Comparison of ENCODE assay signal across 7 mouse cellular contexts in the genomic region with DNA sequence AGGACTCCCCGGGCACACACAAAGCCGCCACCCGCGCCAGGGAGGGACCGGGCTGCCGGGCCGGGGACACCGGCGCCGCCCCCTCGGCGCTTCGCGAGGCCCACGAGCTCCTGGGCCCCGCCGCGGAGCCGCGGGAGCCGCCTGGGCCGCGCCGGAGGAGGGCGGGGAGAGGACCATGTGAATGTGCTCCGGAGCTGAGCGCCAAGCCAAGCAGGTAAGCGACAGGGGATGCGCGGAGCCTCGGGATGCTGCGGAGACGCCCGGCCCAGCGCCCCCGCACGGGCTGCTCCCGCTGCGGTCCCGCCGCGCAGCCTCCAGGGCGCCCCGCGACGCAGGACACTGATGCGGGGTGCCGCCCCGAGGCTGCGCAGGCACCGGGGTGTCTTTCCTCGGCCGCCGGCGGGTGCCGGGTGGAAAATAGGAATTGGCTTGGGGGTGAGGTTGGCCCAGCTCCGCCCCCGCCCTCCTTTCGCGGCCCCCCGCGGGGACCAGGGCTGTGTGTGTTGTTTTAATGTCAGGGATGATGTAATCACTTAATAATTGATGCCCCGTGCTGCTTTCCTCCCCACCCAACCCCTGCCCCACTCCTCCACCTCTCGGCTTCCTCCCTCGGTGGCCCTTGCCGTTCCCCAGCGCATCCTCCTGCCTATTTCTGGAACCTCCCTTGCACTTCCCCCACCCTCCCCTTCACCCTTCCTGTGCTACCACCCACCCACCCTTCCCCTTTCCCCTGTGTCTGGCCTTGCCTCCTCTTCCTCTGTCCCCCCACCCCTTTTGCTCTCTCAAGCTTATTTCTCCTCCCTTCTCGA. TPM values are rescaled to one million over a fixed set of nuclear protein-coding genes. Genes with fewer than 3 reads are reported as not detected.
A peak's percentile ranks its signal among the peaks of the same experiment; 100 is the strongest.
DNase-seq lines count a peak whose midpoint lies in the region; ATAC-seq and TF ChIP-seq lines count a peak whose summit lies in the region.

No protein-coding gene starts in this region.

- no peak overlapping the region for H3K27ac ChIP-seq in ES-Bruce4 (ENCODE audit: insufficient read depth, low read length)
- peak overlapping the region; percentile 93 for H3K27ac ChIP-seq in embryonic facial prominence, embryonic 14.5 days (replicated peaks; ENCODE audit: low read depth, low read length)
- H3K27ac ChIP-seq in heart, embryonic 13.5 days (replicated peaks), result peak overlapping the region; percentile 89
- H3K27ac ChIP-seq in kidney, embryonic 16.5 days (ENCODE audit: low read length), result peak overlapping the region; percentile 90
- H3K27ac ChIP-seq in olfactory bulb, adult 2 months (ENCODE audit: insufficient read depth, low read depth, low read length), result peak overlapping the region; percentile 93

- no peak for TF ChIP-seq POLR2A in ES-Bruce4 (IDR thresholded peaks at IDR 0.05; ENCODE audit: insufficient read depth, low read length)
- no peak for TF ChIP-seq POLR2A in lung, adult 2 months (IDR thresholded peaks at IDR 0.05; ENCODE audit: borderline replicate concordance, extremely low read depth, low read depth, low read length)
- TF ChIP-seq POLR2A in olfactory bulb, adult 2 months (IDR thresholded peaks at IDR 0.05; ENCODE audit: insufficient read depth, low read depth, low read length), result 0 out of 2 replicates have a peak, but pooled peaks have one; percentile 11

- H3K36me3 ChIP-seq in ES-Bruce4 (ENCODE audit: control insufficient read depth, insufficient read depth, low read length, poor library complexity, severe bottlenecking), result no peaks in the 10 kb centered on the region
- no peaks in the 10 kb centered on the region for H3K36me3 ChIP-seq in embryonic facial prominence, embryonic 14.5 days (ENCODE audit: control insufficient read depth, insufficient read depth, low read length)
- H3K36me3 ChIP-seq in heart, embryonic 13.5 days, result no peaks in the 10 kb centered on the region
- H3K36me3 ChIP-seq in kidney, embryonic 16.5 days (ENCODE audit: insufficient read depth, low read length), result no peaks in the 10 kb centered on the region

- H3K4me2 ChIP-seq in embryonic facial prominence, embryonic 14.5 days (ENCODE audit: low read depth, low read length), result peak overlapping the region; percentile 77
- H3K4me2 ChIP-seq in heart, embryonic 13.5 days, result peak overlapping the region; percentile 83
- H3K4me2 ChIP-seq in kidney, embryonic 16.5 days (replicated peaks; ENCODE audit: low read depth, low read length), result peak overlapping the region; percentile 75

- ATAC-seq in embryonic facial prominence, embryonic 14.5 days (ENCODE audit: low read depth), result peak; percentile 55
- peak; percentile 39 for ATAC-seq in heart, embryonic 13.5 days (ENCODE audit: extremely low read depth, insufficient number of reproducible peaks, low FRiP score, low TSS enrichment)
- ATAC-seq in kidney, embryonic 16.5 days (ENCODE audit: low FRiP score, low TSS enrichment), result peak; percentile 66

- peak overlapping the region; percentile 78 for H3K9ac ChIP-seq in ES-Bruce4 (ENCODE audit: low read depth, poor library complexity, severe bottlenecking)
- H3K9ac ChIP-seq in embryonic facial prominence, embryonic 14.5 days (ENCODE audit: low read depth, low read length), result peak overlapping the region; percentile 93
- H3K9ac ChIP-seq in heart, embryonic 13.5 days, result peak overlapping the region; percentile 88
- peak overlapping the region; percentile 90 for H3K9ac ChIP-seq in kidney, embryonic 16.5 days (replicated peaks; ENCODE audit: low read length)

- DNase-seq in adrenal gland, adult 8-10 months, result peak; percentile 35
- DNase-seq in embryonic facial prominence, embryonic 14.5 days (ENCODE audit: low spot score), result peak; percentile 63
- peak; percentile 33 for DNase-seq in lung, adult 2 months

- WGBS in embryonic facial prominence, embryonic 14.5 days, result 0% methylated on average over 9 of the region's 68 CpGs
- under 1% methylated on average over 55 of the region's 68 CpGs for WGBS in heart, embryonic 13.5 days
- WGBS in kidney, embryonic 16.5 days, result under 1% methylated on average over 57 of the region's 68 CpGs
- whole genome bisulfite sequencing in lung, adult 2 months, result under 1% methylated on average over 62 of the region's 68 CpGs
- WGBS in olfactory bulb, adult 2 months, result under 1% methylated on average over 67 of the region's 68 CpGs

- no peak for TF ChIP-seq CTCF in ES-Bruce4 (IDR thresholded peaks at IDR 0.05; ENCODE audit: low read depth, low read length)
- no peak for TF ChIP-seq CTCF in lung, adult 2 months (IDR thresholded peaks at IDR 0.05; ENCODE audit: insufficient read depth, low read length)
- no peak for TF ChIP-seq CTCF in olfactory bulb, adult 2 months (IDR thresholded peaks at IDR 0.05; ENCODE audit: insufficient read depth, low read depth, low read length)

- 0 out of 2 replicates have a peak, but pooled peaks cover 4% of the 10 kb centered on the region for H3K27me3 ChIP-seq in ES-Bruce4 (ENCODE audit: control insufficient read depth, insufficient read depth, low read length, poor library complexity, severe bottlenecking)
- peaks cover 4% of the 10 kb centered on the region; the same call in 1 of the 2 replicates for H3K27me3 ChIP-seq in embryonic facial prominence, embryonic 14.5 days (replicated peaks; ENCODE audit: control insufficient read depth, insufficient read depth, low read length)
- no peaks in the 10 kb centered on the region for H3K27me3 ChIP-seq in heart, embryonic 13.5 days (replicated peaks)
- peaks cover 10% of the 10 kb centered on the region; the same call in 1 of the 2 replicates for H3K27me3 ChIP-seq in kidney, embryonic 16.5 days (ENCODE audit: insufficient read depth, low read length)

- no peaks in the 10 kb centered on the region for H3K4me1 ChIP-seq in ES-Bruce4 (ENCODE audit: control insufficient read depth, insufficient read depth, low read length)
- H3K4me1 ChIP-seq in embryonic facial prominence, embryonic 14.5 days (ENCODE audit: control insufficient read depth, insufficient read depth, low read length), result peaks cover 19% of the 10 kb centered on the region
- H3K4me1 ChIP-seq in heart, embryonic 13.5 days, result peaks cover 52% of the 10 kb centered on the region
- H3K4me1 ChIP-seq in kidney, embryonic 16.5 days (ENCODE audit: insufficient read depth, low read length), result peaks cover 14% of the 10 kb centered on the region
- H3K4me1 ChIP-seq in lung, adult 2 months (ENCODE audit: control insufficient read depth, insufficient read depth, low read length), result peaks cover 11% of the 10 kb centered on the region
- H3K4me1 ChIP-seq in olfactory bulb, adult 2 months (ENCODE audit: control insufficient read depth, insufficient read depth, low read length), result peaks cover 9% of the 10 kb centered on the region

- TF ChIP-seq EP300 in ES-Bruce4 (IDR thresholded peaks at IDR 0.05; ENCODE audit: insufficient read depth, low read depth, low read length), result no peak

- peak overlapping the region; percentile 58 for H3K4me3 ChIP-seq in ES-Bruce4 (ENCODE audit: low read depth, low read length)
- H3K4me3 ChIP-seq in embryonic facial prominence, embryonic 14.5 days (ENCODE audit: low read depth, low read length), result peak overlapping the region; percentile 89
- peak overlapping the region; percentile 82 for H3K4me3 ChIP-seq in heart, embryonic 13.5 days
- peak overlapping the region; percentile 92 for H3K4me3 ChIP-seq in kidney, embryonic 16.5 days (ENCODE audit: low read length)
- H3K4me3 ChIP-seq in lung, adult 2 months (replicated peaks; ENCODE audit: extremely low read depth, low read depth, low read length), result peak overlapping the region; percentile 68
- H3K4me3 ChIP-seq in olfactory bulb, adult 2 months (ENCODE audit: insufficient read depth, low read depth, low read length), result peak overlapping the region; percentile 75

- no peaks in the 10 kb centered on the region for H3K9me3 ChIP-seq in ES-Bruce4 (replicated peaks; ENCODE audit: control insufficient read depth, insufficient read depth, low read length, poor library complexity, severe bottlenecking)
- H3K9me3 ChIP-seq in embryonic facial prominence, embryonic 14.5 days (ENCODE audit: control insufficient read depth, low read length), result no peaks in the 10 kb centered on the region
- no peaks in the 10 kb centered on the region for H3K9me3 ChIP-seq in heart, embryonic 13.5 days
- H3K9me3 ChIP-seq in kidney, embryonic 16.5 days (ENCODE audit: low read length), result no peaks in the 10 kb centered on the region

RNA-seq across cellular contexts. Expression of a gene that starts 1.5 kb away (rescaled TPM):
- polyA plus RNA-seq in ES-Bruce4 (2011; ENCODE audit: insufficient read depth, insufficient read length, low read depth, missing spikeins), result 19.1 and 25.5 TPM in 2 replicates
- 10 to 100 TPM; 42.7 to 61.7 (median 54.9) TPM for total RNA-seq in adrenal gland, adult 8-10 months (2022)
- polyA plus RNA-seq in embryonic facial prominence, embryonic 14.5 days (2014; fragmentation: Nextera tagmentation; extraction: Ambion mirVana), result 51.9 and 60.8 TPM in 2 replicates
- polyA plus RNA-seq in heart, embryonic 13.5 days (2015; fragmentation: Nextera tagmentation; extraction: Ambion mirVana), result 11.2 and 13.3 TPM in 2 replicates
- polyA plus RNA-seq in kidney, embryonic 16.5 days (2015; fragmentation: Nextera tagmentation; extraction: Ambion mirVana), result 22.4 and 26.1 TPM in 2 replicates
- 26.0 and 29.2 TPM in 2 replicates for polyA plus RNA-seq in lung, adult 2 months (2012; rRNA removed)
- 322 TPM in 1 of 2 replicates, not detected in the other for polyA plus RNA-seq in olfactory bulb, adult 2 months (2012; ENCODE audit: insufficient read depth, insufficient read length, low replicate concordance, missing spikeins)
